Mouse (Mus musculus) heart, adult 2 months (tissue): Measurements from ENCODE around the gene Kcna5.

Source experiments
- CTCF ChIP-seq: fragments of 200-600 bp; IDR thresholded peaks from 2 replicates; pipeline ENCODE4 v1.8.1; 2022; ENCODE audit warnings: antibody characterized with exemption, mild to moderate bottlenecking, moderate library complexity
- EP300 ChIP-seq: fragments of 200-500 bp; IDR thresholded peaks from 2 replicates; pipeline ENCODE4 v1.6.1; 2011; ENCODE audit warnings: low read depth, low read length, control low read depth; ENCODE audit not compliant: insufficient read depth
- POLR2A ChIP-seq: fragments of 200-500 bp; IDR thresholded peaks from 2 replicates; pipeline ENCODE4 v1.6.1; 2011; ENCODE audit warnings: mild to moderate bottlenecking, low read depth, low read length, control low read depth; ENCODE audit not compliant: insufficient read depth

- no peak for TF ChIP-seq EP300
- TF ChIP-seq POLR2A: no peak
- no peak for TF ChIP-seq CTCF
These were observed 37.9 kb downstream of the Kcna5 start for GRCm38 (mm10) chr6:126497173-126497839.
